Mouse (Mus musculus) hindbrain, embryonic 13.5 days (tissue): ENCODE results near the gene Olfr733. TPM values are rescaled to one million over a fixed set of nuclear protein-coding genes. Genes with fewer than 3 reads are reported as not detected.

Experiments
- ATAC-seq: fragments of 200-750 bp; cut with Nextera tagmentation; 2 replicates; pipeline ENCODE4 v1.8.0; 2017; ENCODE audit warnings: moderate TSS enrichment; ENCODE audit not compliant: low FRiP score
- H3K27ac ChIP-seq: fragments of 300-500 bp; sonication (generic); 2 replicates; pipeline ENCODE4 v1.5.1; 2015; ENCODE audit warnings: inconsistent platforms, mild to moderate bottlenecking, moderate library complexity
- H3K27me3 ChIP-seq: fragments of 300-500 bp; sonication (generic); 2 replicates; pipeline ENCODE4 v1.6.1; 2015; ENCODE audit warnings: mild to moderate bottlenecking, inconsistent platforms
- H3K36me3 ChIP-seq: fragments of 300-500 bp; sonication (generic); 2 replicates; pipeline ENCODE4 v1.6.1; 2015; ENCODE audit warnings: mild to moderate bottlenecking, inconsistent platforms
- H3K4me1 ChIP-seq: fragments of 300-500 bp; sonication (generic); replicated peaks from 2 replicates; pipeline ENCODE4 v1.6.1; 2015; ENCODE audit warnings: inconsistent platforms
- H3K4me2 ChIP-seq: fragments of 300-500 bp; sonication (generic); 2 replicates; pipeline ENCODE4 v1.6.1; 2015; ENCODE audit warnings: inconsistent platforms, mild to moderate bottlenecking, moderate library complexity
- H3K4me3 ChIP-seq: fragments of 300-500 bp; sonication (generic); 2 replicates; pipeline ENCODE4 v1.5.1; 2015; ENCODE audit warnings: mild to moderate bottlenecking, inconsistent platforms
- H3K9ac ChIP-seq: fragments of 300-500 bp; sonication (generic); 2 replicates; pipeline ENCODE4 v1.6.1; 2015; ENCODE audit warnings: mild to moderate bottlenecking, inconsistent platforms
- H3K9me3 ChIP-seq: fragments of 300-500 bp; sonication (generic); 2 replicates; pipeline ENCODE4 v1.6.1; 2016; ENCODE audit warnings: inconsistent platforms
- WGBS: fragments of 180-500 bp; shearing (Covaris S2); methylation state at CpG from one replicate; pipeline ENCODE4 v1.1.7; 2015; 5-methylcytosine and 5-hydroxymethylcytosine counted together
- polyA plus RNA-seq: library from polyadenylated mRNA; unstranded; fragments of >200 nt; fragmentation: Nextera tagmentation; extraction: Ambion mirVana; gene quantifications from 2 replicates; pipeline ENCODE4 v1.2.1, GENCODE M21; 2015

Gene Olfr733
- polyA plus RNA-seq: not detected in 2 replicates

- Histone ChIP-seq H3K27me3 (no peaks in the 10 kb centered on the region), H3K4me1 (no peaks in the 10 kb centered on the region), H3K9ac (no peak within 1 kb of the TSS), H3K9me3 (no peaks in the 10 kb centered on the region), H3K4me2 (no peak within 1 kb of the TSS), H3K4me3 (no peak within 1 kb of the TSS), H3K27ac (no peak within 1 kb of the TSS), H3K36me3 (no peaks in the 10 kb centered on the region)
- ATAC-seq: no peak
These were observed at the start of gene Olfr733 for GRCm38 (mm10) chr14:50301422-50301821. Gene Olfr733 (minus strand): TSS chr14:50301522.

- 87% methylated on average over 2 of the region's 2 CpGs for WGBS
- H3K4me3 ChIP-seq: no peak within 1 kb of the TSS
- no peaks in the 10 kb centered on the region for H3K36me3 ChIP-seq
- H3K9ac ChIP-seq: no peak within 1 kb of the TSS
- H3K27ac ChIP-seq: no peak within 1 kb of the TSS
- H3K4me2 ChIP-seq: no peak within 1 kb of the TSS
- H3K27me3 ChIP-seq: no peaks in the 10 kb centered on the region
- H3K4me1 ChIP-seq: no peaks in the 10 kb centered on the region
- ATAC-seq: no peak
- H3K9me3 ChIP-seq: no peaks in the 10 kb centered on the region
These were observed 47.5 kb upstream of the Olfr733 start, which contains the start of gene Olfr735 for GRCm38 (mm10) chr14:50348796-50349195. Gene Olfr735 (minus strand): TSS chr14:50348872.

GRCm38 (mm10) chr14:50326661-50327060 is 25.3 kb upstream of the Olfr733 start, which contains the start of gene Olfr734:
Gene Olfr734 (minus strand): TSS chr14:50326761.
- Histone ChIP-seq H3K9me3 (no peaks in the 10 kb centered on the region), H3K36me3 (no peaks in the 10 kb centered on the region), H3K4me1 (no peaks in the 10 kb centered on the region), H3K4me3 (no peak within 1 kb of the TSS), H3K27me3 (no peaks in the 10 kb centered on the region), H3K9ac (no peak within 1 kb of the TSS), H3K4me2 (no peak within 1 kb of the TSS), H3K27ac (no peak within 1 kb of the TSS)
- WGBS: 85% methylated on average over 1 of the region's 1 CpGs
- no peak for ATAC-seq

GRCm38 (mm10) chr14:50284106-50284505 is 17.2 kb downstream of the Olfr733 start, which contains the start of gene Olfr732:
Gene Olfr732 (minus strand): TSS chr14:50284206.
- Histone ChIP-seq H3K36me3 (no peaks in the 10 kb centered on the region), H3K9me3 (no peaks in the 10 kb centered on the region), H3K4me2 (no peak within 1 kb of the TSS), H3K9ac (no peak within 1 kb of the TSS), H3K4me3 (no peak within 1 kb of the TSS), H3K27me3 (no peaks in the 10 kb centered on the region), H3K27ac (no peak within 1 kb of the TSS), H3K4me1 (no peaks in the 10 kb centered on the region)
- ATAC-seq: no peak
- 95% methylated on average over 1 of the region's 1 CpGs for WGBS

Other genes with a start within 250 kb of the Olfr733 start
- not detected in 2 replicates for gene Olfr726, start 210.6 kb downstream of the Olfr733 start, polyA plus RNA-seq
- gene Olfr727, start 178.3 kb downstream of the Olfr733 start, polyA plus RNA-seq: not detected in 2 replicates
- gene Olfr728, start 158.8 kb downstream of the Olfr733 start, polyA plus RNA-seq: not detected in 2 replicates
- gene Olfr729, start 148.6 kb downstream of the Olfr733 start, polyA plus RNA-seq: not detected in 2 replicates
- gene Olfr730, start 113.3 kb downstream of the Olfr733 start, polyA plus RNA-seq: not detected in 2 replicates
- gene Olfr731, start 59.7 kb downstream of the Olfr733 start, polyA plus RNA-seq: not detected in 2 replicates
- not detected in 2 replicates for gene Olfr732, start 17.3 kb downstream of the Olfr733 start, polyA plus RNA-seq
- not detected in 2 replicates for gene Olfr734, start 25.2 kb upstream of the Olfr733 start, polyA plus RNA-seq
- not detected in 2 replicates for gene Olfr735, start 47.4 kb upstream of the Olfr733 start, polyA plus RNA-seq
- not detected in 2 replicates for gene Tlr11, start 56.4 kb upstream of the Olfr733 start, polyA plus RNA-seq
- gene Olfr736, start 79.6 kb upstream of the Olfr733 start, polyA plus RNA-seq: not detected in 2 replicates
- gene Olfr738, start 106.0 kb upstream of the Olfr733 start, polyA plus RNA-seq: not detected in 2 replicates
- not detected in 2 replicates for gene Olfr739, start 117.1 kb upstream of the Olfr733 start, polyA plus RNA-seq
- gene Olfr740, start 144.0 kb upstream of the Olfr733 start, polyA plus RNA-seq: not detected in 2 replicates
- not detected in 2 replicates for gene Olfr741, start 171.2 kb upstream of the Olfr733 start, polyA plus RNA-seq
- not detected in 2 replicates for gene Olfr742, start 202.1 kb upstream of the Olfr733 start, polyA plus RNA-seq
- not detected in 2 replicates for gene Olfr743, start 220.3 kb upstream of the Olfr733 start, polyA plus RNA-seq